Mouse (Mus musculus) kidney, postnatal 14 days (tissue): Measurements from ENCODE around the gene Tmod3.

Experiments
- DNase-seq: peaks from one replicate; pipeline ENCODE4 v3.0.0; 2022; ENCODE audit warnings: mixed read lengths

Tmod3 gene

DNA sequence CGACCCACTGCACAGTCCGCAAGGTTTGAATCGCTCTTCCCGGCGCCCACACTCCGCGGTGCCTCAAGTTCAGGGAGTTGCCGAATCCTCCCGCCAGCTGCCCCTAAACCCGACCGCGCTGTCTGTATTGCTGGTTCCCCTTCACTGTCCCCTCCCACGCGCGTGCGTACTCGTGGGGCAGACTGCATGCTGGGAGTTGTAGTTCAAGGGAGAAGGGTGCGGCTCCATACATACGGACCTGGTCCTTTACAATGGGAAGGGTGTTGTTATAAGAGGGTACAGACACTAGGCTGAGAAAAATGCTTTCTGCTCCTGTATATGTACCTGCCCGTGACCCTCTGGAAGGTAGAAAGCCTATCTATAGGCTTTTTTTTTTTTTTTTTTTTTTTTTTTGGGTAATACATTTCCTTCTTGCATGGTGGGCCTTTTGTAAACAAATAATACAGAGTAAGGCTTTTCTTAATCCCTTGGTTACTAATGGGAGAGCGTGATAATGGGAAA lies at the start of gene Tmod3:
Tmod3 (minus strand) TSS at position 146 of the 501 bp plus-strand sequence.
- peak; percentile 95 for DNase-seq

GRCm38 (mm10) chr9:75607496-75607895 lies 48.0 kb upstream of the Tmod3 start:
- no peak for DNase-seq

- no peak for DNase-seq
These were observed 42.1 kb upstream of the Tmod3 start for GRCm38 (mm10) chr9:75601510-75601909.

- DNase-seq = no peak
These were observed 40.9 kb upstream of the Tmod3 start for GRCm38 (mm10) chr9:75600166-75600934.

GRCm38 (mm10) chr9:75599191-75599841 lies 39.9 kb upstream of the Tmod3 start:
- peak; percentile 12 for DNase-seq

DNA sequence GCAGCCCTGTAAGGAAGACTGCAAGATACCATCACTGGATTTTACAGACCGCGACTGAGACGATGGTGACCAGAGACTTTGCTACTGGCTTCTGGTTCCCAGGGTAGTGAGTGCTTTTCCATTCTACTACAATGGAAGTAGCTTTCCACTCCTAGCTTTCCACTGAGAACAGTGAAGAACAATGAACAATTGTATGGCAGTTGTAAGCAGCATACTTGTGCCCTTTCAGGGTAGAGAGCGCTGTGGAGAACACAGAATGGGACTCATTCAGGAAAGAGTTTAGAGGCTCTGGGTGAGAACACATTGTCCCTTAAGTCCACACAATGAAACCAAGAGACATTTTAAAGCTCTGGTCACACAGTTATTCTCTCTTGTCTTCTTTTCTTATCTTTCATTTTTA lies 38.1 kb upstream of the Tmod3 start:
- DNase-seq = no peak

GRCm38 (mm10) chr9:75597036-75597435 lies 37.6 kb upstream of the Tmod3 start:
- no peak for DNase-seq

DNA sequence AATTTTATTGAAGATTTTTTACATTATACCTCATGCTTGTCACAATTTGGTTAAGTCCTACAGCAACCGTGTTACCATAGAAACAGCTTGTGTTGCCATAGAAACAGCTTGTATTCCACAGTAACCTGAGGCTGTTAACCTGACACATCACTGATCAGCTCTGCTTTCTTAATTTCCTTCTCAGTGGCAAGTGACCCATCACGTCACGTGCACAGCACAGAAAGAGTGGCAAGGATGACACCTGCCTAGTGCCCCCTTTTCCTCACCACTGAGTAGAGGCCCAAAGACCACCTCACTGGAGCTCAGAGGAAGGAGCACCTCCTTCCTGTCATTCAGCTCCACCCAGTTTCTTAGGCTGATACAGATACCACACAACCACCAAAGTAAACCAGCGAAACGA lies 34.0 kb upstream of the Tmod3 start:
- DNase-seq = no peak

- no peak for DNase-seq
These were observed 30.7 kb upstream of the Tmod3 start for GRCm38 (mm10) chr9:75589850-75590790.

DNA sequence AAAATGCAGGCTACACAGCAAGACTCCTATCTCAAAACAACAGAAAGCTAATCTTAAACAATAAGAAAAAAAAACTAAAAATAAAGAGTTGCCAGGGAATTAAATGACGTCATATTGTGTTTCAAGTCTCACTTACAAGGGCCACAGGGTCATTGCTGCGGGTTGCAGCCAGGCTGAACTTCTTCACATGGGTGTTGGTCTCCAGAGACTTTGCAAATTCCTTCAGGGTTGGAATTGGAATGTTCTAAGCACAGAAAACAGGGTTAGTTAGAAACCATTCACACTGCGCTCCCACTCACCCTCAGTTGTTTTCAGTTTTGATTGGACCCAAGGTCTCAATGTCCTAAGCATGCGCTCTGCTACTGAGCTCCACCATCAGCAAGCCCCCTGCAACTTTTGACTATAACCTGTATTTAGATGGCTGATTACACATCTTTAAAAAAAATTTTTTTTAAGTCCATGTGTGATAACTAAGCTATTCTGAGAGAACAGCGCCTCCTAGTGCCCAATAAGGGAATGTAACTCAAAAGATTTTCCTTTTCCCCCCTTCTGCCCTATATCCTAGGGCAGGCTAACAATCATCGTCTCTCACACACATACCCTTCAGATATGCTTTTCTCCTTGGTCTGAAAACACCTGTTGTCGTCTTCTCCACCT lies 22.4 kb upstream of the Tmod3 start:
- peak; percentile 56 for DNase-seq

DNA sequence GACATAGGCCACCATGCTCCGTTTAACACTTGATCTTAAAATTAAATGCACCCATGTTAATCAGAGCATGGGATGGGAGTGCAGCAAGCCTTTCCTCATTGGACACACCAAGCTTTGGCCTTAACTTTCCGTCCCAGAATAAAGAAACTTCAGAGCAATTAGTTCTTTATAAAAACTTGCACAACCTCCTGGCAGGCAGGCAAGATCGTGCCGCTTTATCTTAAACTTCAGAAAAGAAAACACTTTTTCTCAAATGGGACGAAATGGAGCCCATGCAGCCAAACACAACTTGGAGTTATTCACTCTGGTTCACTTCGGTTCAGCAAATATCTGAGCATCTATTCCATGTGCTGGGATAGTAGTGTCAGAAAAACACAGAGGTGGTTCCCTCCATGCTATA lies 19.9 kb upstream of the Tmod3 start:
- DNase-seq = no peak

- DNase-seq = no peak
These were observed 11.8 kb upstream of the Tmod3 start for GRCm38 (mm10) chr9:75571036-75571942.

GRCm38 (mm10) chr9:75568399-75568798 lies 8.9 kb upstream of the Tmod3 start:
- DNase-seq = no peak

DNA sequence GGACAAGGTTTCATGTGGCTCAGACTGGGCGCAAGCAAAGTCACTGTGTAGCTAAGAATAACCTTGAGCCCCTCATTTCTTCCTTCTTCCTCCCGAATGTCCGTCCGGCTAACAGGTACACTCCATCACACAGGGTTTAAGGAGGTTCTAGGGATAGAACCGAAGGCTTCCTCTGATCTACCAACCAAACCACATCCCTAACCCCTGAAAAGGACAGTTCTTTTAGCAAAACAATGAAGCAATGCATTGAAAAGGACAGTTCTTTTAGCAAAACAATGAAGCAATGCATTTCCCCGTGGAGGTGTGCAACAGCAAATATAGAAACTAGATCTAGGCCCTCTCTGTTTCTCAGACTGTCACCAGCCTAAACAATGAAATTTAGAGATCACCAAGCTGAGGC lies 5.4 kb upstream of the Tmod3 start:
- no peak for DNase-seq

GRCm38 (mm10) chr9:75563622-75564021 lies 4.2 kb upstream of the Tmod3 start:
- DNase-seq = no peak

- no peak for DNase-seq
These were observed 3.7 kb upstream of the Tmod3 start for GRCm38 (mm10) chr9:75563176-75563575.

DNA sequence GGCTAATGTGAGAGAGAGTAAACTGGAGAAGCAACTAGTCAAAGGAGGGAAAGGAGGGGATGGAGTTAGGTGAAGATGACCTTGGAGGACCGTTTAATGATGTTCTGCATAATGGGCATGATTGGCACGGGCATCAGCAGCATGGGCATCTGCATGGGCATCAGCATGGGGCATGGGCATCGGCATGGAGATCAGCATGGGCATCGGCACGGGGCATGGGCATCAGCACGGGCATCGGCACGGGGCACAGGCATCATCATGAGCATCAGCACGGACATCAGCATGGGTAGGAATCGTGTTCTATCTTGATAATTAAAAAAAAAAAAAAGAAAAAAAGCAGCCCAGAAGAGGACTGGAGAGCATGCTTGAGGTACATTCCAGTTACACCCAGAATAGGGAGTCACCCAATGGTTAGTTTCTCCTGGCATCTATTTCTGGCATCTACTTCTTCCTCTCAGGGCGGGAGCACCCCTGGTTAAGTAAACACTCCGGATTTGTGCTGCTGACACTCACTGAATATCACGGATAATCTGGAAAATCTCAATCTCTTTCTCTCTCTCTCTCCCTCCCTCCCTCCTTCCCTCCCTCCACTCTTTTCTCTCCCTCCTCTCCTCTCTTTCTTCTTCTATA lies 1.7 kb upstream of the Tmod3 start:
- DNase-seq = no peak

GRCm38 (mm10) chr9:75560353-75560752 lies 896 bp upstream of the Tmod3 start:
- DNase-seq = no peak

DNA sequence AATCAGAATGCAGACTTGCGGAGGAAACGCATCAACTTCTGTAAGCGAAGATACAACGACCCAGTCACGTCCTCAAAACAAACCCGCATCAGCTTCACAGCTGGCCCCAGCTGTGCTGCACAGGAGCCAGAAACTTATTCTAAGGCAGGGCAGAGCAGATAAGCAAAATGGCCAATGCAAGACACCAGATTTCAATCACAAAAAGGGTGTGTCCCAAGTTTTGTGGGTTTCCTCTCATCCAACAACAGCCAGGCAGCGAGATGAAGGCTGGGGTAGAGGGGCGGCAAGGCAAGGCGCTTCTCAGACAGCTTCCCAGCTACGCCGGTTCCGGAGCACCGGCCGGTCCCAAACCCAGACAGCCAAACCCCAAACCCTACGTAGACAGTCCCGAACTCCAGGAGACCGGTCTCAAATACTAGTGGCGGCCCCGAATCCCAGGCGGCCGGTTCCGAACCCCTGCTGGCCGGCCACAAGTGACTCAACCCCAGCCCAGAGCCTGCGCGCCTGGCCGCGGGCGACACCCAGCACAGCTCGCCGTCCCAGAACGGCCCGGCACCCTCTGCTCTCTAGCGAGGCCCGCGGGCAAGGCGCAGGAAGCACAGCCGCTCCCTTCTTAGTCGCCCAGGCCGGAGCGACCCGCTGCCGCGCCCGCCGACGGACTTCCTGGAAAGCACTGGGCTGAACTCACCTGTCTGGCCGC lies 495 bp downstream of the Tmod3 start:
- peak; percentile 75 for DNase-seq

GRCm38 (mm10) chr9:75558360-75558759 lies 1.1 kb downstream of the Tmod3 start:
- no peak for DNase-seq
